Mouse (Mus musculus): ENCODE results near the gene Nthl1. TPM values are rescaled to one million over a fixed set of nuclear protein-coding genes. Genes with fewer than 3 reads are reported as not detected.
A peak's percentile ranks its signal among the peaks of the same experiment; 100 is the strongest.

Gene Nthl1
- total RNA-seq, 2 experiments from 2014 or later: 4.2 to 6.6 TPM

GRCm38 (mm10) chr17:24676187-24676586 lies 43.7 kb downstream of the Nthl1 start:
- DNase-seq (ENCODE audit: low spot score in 2 of 2): no peak
- intact Hi-C loops (cut with DNase I): no loop called here

DNA sequence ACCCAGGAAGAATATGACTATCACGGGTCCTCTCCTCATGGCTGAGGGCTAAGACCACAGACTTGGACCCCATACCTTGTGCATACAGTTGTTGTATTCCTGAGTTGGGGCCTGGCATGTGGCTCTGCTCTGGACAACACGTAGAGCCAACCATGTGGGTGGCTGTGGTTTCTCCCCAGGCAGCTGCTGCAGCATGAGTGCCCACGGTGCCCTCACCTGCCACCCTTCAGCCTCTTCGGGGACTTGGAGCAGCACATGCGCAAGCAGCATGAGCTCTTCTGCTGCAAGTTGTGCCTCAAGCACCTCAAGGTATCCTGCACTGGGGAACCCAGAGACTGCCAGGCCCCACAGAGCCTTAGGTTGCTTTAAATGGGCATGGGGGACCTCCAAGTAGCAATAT lies 44.4 kb downstream of the Nthl1 start:
- intact Hi-C loops (cut with DNase I): no loop called here
- no peak for DNase-seq (ENCODE audit: low spot score in 2 of 2)

- intact Hi-C loops (cut with DNase I): no loop called here
- no peak for DNase-seq (ENCODE audit: low spot score in 2 of 2)
These were observed 45.1 kb downstream of the Nthl1 start for GRCm38 (mm10) chr17:24677500-24678080.

DNA sequence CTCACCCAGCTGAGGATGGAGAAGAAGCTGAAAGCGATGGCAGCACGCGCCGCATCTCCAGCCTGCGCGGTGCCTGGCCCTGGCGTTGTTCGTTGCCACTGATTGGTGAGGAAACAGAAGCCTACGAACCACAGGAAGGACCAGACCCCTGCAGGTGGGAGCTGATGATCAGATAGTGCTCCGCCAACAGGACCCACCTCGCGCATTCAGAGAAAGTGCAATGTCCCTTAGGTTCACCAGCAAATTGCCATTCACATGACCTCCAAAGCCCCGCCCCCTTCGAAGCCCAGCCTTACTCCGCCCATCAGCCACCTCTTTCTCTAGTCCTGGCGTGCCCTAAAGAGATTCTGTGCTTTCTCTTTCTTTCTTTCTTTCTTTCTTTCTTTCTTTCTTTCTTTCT lies 54.0 kb downstream of the Nthl1 start:
- intact Hi-C loops (cut with DNase I): no loop called here
- DNase-seq (ENCODE audit: low spot score in 2 of 2): no peak

GRCm38 (mm10) chr17:24687146-24687595 lies 54.7 kb downstream of the Nthl1 start:
- intact Hi-C loops (cut with DNase I): no loop called here
- no peak for DNase-seq (ENCODE audit: low spot score in 2 of 2)

DNA sequence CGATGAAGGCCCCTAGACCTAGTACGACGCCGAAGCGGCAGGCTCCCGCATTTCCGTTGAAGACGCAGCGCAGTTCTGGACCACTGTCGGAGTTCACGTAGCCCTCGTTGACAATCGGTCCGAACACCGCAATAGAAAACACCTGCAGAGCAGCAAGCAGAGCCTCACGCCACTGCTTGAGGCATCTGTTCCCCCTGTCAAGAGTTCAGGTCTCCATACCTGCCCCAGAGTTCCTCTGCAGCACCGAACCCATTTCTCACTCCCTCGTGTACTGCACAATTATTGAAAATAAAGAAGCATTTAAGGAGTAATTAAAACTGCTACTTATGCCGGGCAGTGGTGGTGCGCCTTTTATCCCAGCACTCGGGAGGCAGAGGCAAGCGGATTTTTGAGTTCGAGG lies 55.1 kb downstream of the Nthl1 start:
- intact Hi-C loops (cut with DNase I): no loop called here
- no peak for DNase-seq (ENCODE audit: low spot score in 2 of 2)

Small RNA genes lying within 50 kb of the gene (microRNA-seq; reads per million reads assigned to microRNA genes)
- 6.9 reads per million, percentile 24 among the genes with 10 or more reads in this experiment for gene Gm24589

Other genes starting within 250 kb of the Nthl1 start
- gene Rnps1, start 218.1 kb upstream of the Nthl1 start, total RNA-seq (2021): 100 to 1,000 TPM; 125 to 132 TPM
- 10 to 100 TPM; 26.7 to 30.3 TPM for gene Eci1, start 206.0 kb upstream of the Nthl1 start, total RNA-seq (2021)
- gene Dnase1l2, start 189.6 kb upstream of the Nthl1 start, total RNA-seq (2021): 1 to 10 TPM; 3.2 to 7.2 TPM
- 10 to 100 TPM; 26.2 to 40.9 TPM for gene E4f1, start 162.4 kb upstream of the Nthl1 start, total RNA-seq (2021)
- 10 to 100 TPM; 60.4 to 75.1 TPM for gene Pgp, start 162.3 kb upstream of the Nthl1 start, total RNA-seq (2021)
- 1 to 10 TPM in 1 of 2 experiments, under 1 TPM in 1; 0.86 to 1.1 TPM for gene Bricd5, start 158.8 kb upstream of the Nthl1 start, total RNA-seq (2021)
- 10 to 100 TPM; 35.1 to 35.8 TPM for gene Mlst8, start 153.6 kb upstream of the Nthl1 start, total RNA-seq (2021)
- 100 to 1,000 TPM; 110 to 140 TPM for gene Caskin1, start 144.1 kb upstream of the Nthl1 start, total RNA-seq (2021)
- 10 to 100 TPM; 69.6 to 95.6 TPM for gene Traf7, start 104.7 kb upstream of the Nthl1 start, total RNA-seq (2021)
- gene Rab26, start 98.5 kb upstream of the Nthl1 start, total RNA-seq (2021): 10 to 100 TPM; 51.0 to 51.3 TPM
- 10 to 100 TPM; 62.7 to 85.4 TPM for gene Pkd1, start 82.8 kb upstream of the Nthl1 start, total RNA-seq (2021)
- gene Tsc2, start 50 bp upstream of the Nthl1 start, total RNA-seq (2021): 100 to 1,000 TPM; 116 to 157 TPM
- gene Slc9a3r2, start 17.6 kb downstream of the Nthl1 start, total RNA-seq (2021): 10 to 100 TPM; 51.0 to 51.2 TPM
- 1 to 10 TPM; 1.1 to 1.3 TPM for gene Npw, start 25.8 kb downstream of the Nthl1 start, total RNA-seq (2021)
- gene Zfp598, start 37.0 kb downstream of the Nthl1 start, total RNA-seq (2021): 10 to 100 TPM; 30.5 to 45.1 TPM
- gene Syngr3, start 57.3 kb downstream of the Nthl1 start, total RNA-seq (2021): 100 to 1,000 TPM; 179 to 200 TPM
- 10 to 100 TPM; 18.2 TPM for gene Gfer, start 63.5 kb downstream of the Nthl1 start, total RNA-seq (2021)
- gene Noxo1, start 63.6 kb downstream of the Nthl1 start, total RNA-seq (2021): 1 to 10 TPM; 2.1 to 2.9 TPM
- 10 to 100 TPM; 26.9 to 29.6 TPM for gene Tbl3, start 75.0 kb downstream of the Nthl1 start, total RNA-seq (2021)
- gene Rnf151, start 85.4 kb downstream of the Nthl1 start, total RNA-seq (2021): not detected
- 100 to 1,000 TPM; 291 to 312 TPM for gene Rps2, start 85.4 kb downstream of the Nthl1 start, total RNA-seq (2021)
- gene Ndufb10, start 91.8 kb downstream of the Nthl1 start, total RNA-seq (2021): 100 to 1,000 TPM; 193 to 210 TPM
- under 1 TPM; 0.39 to 0.57 TPM for gene Rpl3l, start 95.1 kb downstream of the Nthl1 start, total RNA-seq (2021)
- 10 to 100 TPM; 36.4 to 46.7 TPM for gene Msrb1, start 104.0 kb downstream of the Nthl1 start, total RNA-seq (2021)
- under 1 TPM; 0.36 to 0.44 TPM for gene Hs3st6, start 120.3 kb downstream of the Nthl1 start, total RNA-seq (2021)
- not detected for gene Meiob, start 171.6 kb downstream of the Nthl1 start, total RNA-seq (2021)
- 100 to 1,000 TPM; 134 to 153 TPM for gene Hagh, start 207.5 kb downstream of the Nthl1 start, total RNA-seq (2021)
- gene Fahd1, start 217.7 kb downstream of the Nthl1 start, total RNA-seq (2021): 10 to 100 TPM; 18.0 to 20.5 TPM
- not detected for gene Igfals, start 233.3 kb downstream of the Nthl1 start, total RNA-seq (2021)

All from left cerebral cortex, postnatal 36 days (tissue).